Mouse (Mus musculus) neural tube, embryonic 13.5 days (tissue): ENCODE results near the gene Odf3. TPM values are rescaled to one million over a fixed set of nuclear protein-coding genes. Genes with fewer than 3 reads are reported as not detected.

Experiments used
- ATAC-seq: fragments of 200-750 bp; cut with Nextera tagmentation; 2 replicates; pipeline ENCODE4 v1.8.0; 2017; ENCODE audit warnings: low read depth, mild to moderate bottlenecking, moderate TSS enrichment, moderate library complexity
- H3K27ac ChIP-seq: fragments of 300-500 bp; sonication (generic); replicated peaks from 2 replicates; pipeline ENCODE4 v1.5.1; 2015; ENCODE audit warnings: moderate library complexity, mild to moderate bottlenecking, inconsistent platforms
- H3K27me3 ChIP-seq: fragments of 300-500 bp; sonication (generic); 2 replicates; pipeline ENCODE4 v1.6.1; 2015; ENCODE audit warnings: mild to moderate bottlenecking, inconsistent platforms
- H3K36me3 ChIP-seq: fragments of 300-500 bp; sonication (generic); 2 replicates; pipeline ENCODE4 v1.6.1; 2015; ENCODE audit warnings: mild to moderate bottlenecking, inconsistent platforms
- H3K4me1 ChIP-seq: fragments of 300-500 bp; sonication (generic); replicated peaks from 2 replicates; pipeline ENCODE4 v1.6.1; 2015; ENCODE audit warnings: inconsistent platforms
- H3K4me2 ChIP-seq: fragments of 300-500 bp; sonication (generic); 2 replicates; pipeline ENCODE4 v1.6.1; 2015; ENCODE audit warnings: inconsistent platforms, mild to moderate bottlenecking, moderate library complexity
- H3K4me3 ChIP-seq: fragments of 300-500 bp; sonication (generic); 2 replicates; pipeline ENCODE4 v1.5.1; 2015; ENCODE audit warnings: mild to moderate bottlenecking, inconsistent platforms
- H3K9ac ChIP-seq: fragments of 300-500 bp; sonication (generic); 2 replicates; pipeline ENCODE4 v1.6.1; 2015; ENCODE audit warnings: moderate library complexity, mild to moderate bottlenecking, inconsistent platforms
- H3K9me3 ChIP-seq: fragments of 300-500 bp; sonication (generic); 2 replicates; pipeline ENCODE4 v1.6.1; 2016; ENCODE audit warnings: inconsistent platforms
- WGBS: fragments of 180-500 bp; shearing (Covaris S2); methylation state at CpG from one replicate; pipeline ENCODE4 v1.1.7; 2015; 5-methylcytosine and 5-hydroxymethylcytosine counted together
- polyA plus RNA-seq: library from polyadenylated mRNA; unstranded; fragments of >200 nt; fragmentation: Nextera tagmentation; extraction: Ambion mirVana; gene quantifications from 2 replicates; pipeline ENCODE4 v1.2.1, GENCODE M21; 2015

Odf3 gene
- polyA plus RNA-seq, 1 experiment from 2014 or later: not detected

- Histone ChIP-seq H3K9me3 (no peaks in the 10 kb centered on the region), H3K9ac (no peak overlapping the region), H3K36me3 (peaks cover 54% of the 10 kb centered on the region), H3K27ac (no peak overlapping the region), H3K4me1 (peaks cover 7% of the 10 kb centered on the region; the same call in 1 of the 2 replicates), H3K27me3 (no peaks in the 10 kb centered on the region), H3K4me3 (no peak overlapping the region), H3K4me2 (no peak overlapping the region)
- no peak for ATAC-seq
- 81% methylated on average over 3 of the region's 3 CpGs for WGBS
Observed at GRCm38 (mm10) chr7:140899121-140899520, 51.5 kb downstream of the Odf3 start.

DNA sequence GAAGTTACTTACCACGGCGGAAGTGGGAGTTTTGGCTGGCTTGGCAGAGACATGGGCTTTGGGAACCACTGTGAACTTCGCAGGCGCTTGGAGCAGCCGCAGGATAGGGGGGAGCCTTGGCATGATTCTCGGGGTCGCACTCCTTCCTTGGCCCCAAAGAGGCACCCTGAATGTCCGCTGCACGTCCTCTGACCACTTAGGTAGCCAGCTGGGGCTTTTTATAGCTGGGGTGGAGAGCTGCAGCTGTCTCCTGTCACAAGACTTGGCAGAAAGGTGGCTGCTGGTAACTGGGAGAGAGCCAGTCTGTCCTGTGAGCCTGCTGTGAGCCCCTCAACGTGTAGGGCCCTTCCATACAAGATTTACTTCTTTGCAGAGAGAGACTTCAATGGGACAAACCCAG lies 52.6 kb downstream of the Odf3 start, which contains the start of gene Cox8b:
Cox8b (minus strand) TSS at position 227 of the 400 bp plus-strand sequence.
- no peaks in the 10 kb centered on the region for H3K27me3 ChIP-seq
- H3K36me3 ChIP-seq: peaks cover 44% of the 10 kb centered on the region
- no peak within 1 kb of the TSS for H3K9ac ChIP-seq
- no peak within 1 kb of the TSS for H3K4me3 ChIP-seq
- H3K9me3 ChIP-seq: no peaks in the 10 kb centered on the region
- 74% methylated on average over 10 of the region's 10 CpGs for WGBS
- H3K27ac ChIP-seq: no peak within 1 kb of the TSS
- ATAC-seq: no peak
- peaks cover 7% of the 10 kb centered on the region; the same call in 1 of the 2 replicates for H3K4me1 ChIP-seq
- no peak within 1 kb of the TSS for H3K4me2 ChIP-seq

Other genes starting within 250 kb of the Odf3 start
- not detected in 2 replicates for gene Olfr46, start 246.5 kb upstream of the Odf3 start, polyA plus RNA-seq
- gene Olfr61, start 218.8 kb upstream of the Odf3 start, polyA plus RNA-seq: not detected in 2 replicates
- not detected in 2 replicates for gene Olfr53, start 201.4 kb upstream of the Odf3 start, polyA plus RNA-seq
- gene Olfr539, start 187.9 kb upstream of the Odf3 start, polyA plus RNA-seq: 0.07 TPM in 1 of 2 replicates, not detected in the other
- gene Olfr45, start 165.9 kb upstream of the Odf3 start, polyA plus RNA-seq: not detected in 2 replicates
- gene Olfr541, start 150.5 kb upstream of the Odf3 start, polyA plus RNA-seq: not detected in 2 replicates
- gene Cyp2e1, start 84.1 kb upstream of the Odf3 start, polyA plus RNA-seq: not detected in 2 replicates
- 0.13 and 0.41 TPM in 2 replicates for gene Syce1, start 60.0 kb upstream of the Odf3 start, polyA plus RNA-seq
- gene Zfp941, start 25.6 kb upstream of the Odf3 start, polyA plus RNA-seq: 21.5 and 24.8 TPM in 2 replicates
- not detected in 2 replicates for gene Urah, start 12.8 kb upstream of the Odf3 start, polyA plus RNA-seq
- gene Scgb1c1, start 2.3 kb upstream of the Odf3 start, polyA plus RNA-seq: not detected in 2 replicates
- gene Gm45785, start 8.5 kb downstream of the Odf3 start, polyA plus RNA-seq: 1.4 TPM in 1 of 2 replicates, not detected in the other
- gene Ric8a, start 9.2 kb downstream of the Odf3 start, polyA plus RNA-seq: 99.1 and 107 TPM in 2 replicates
- 42.4 and 48.1 TPM in 2 replicates for gene Bet1l, start 9.8 kb downstream of the Odf3 start, polyA plus RNA-seq
- gene Psmd13, start 34.2 kb downstream of the Odf3 start, polyA plus RNA-seq: 258 and 283 TPM in 2 replicates
- gene Sirt3, start 34.5 kb downstream of the Odf3 start, polyA plus RNA-seq: 42.3 and 46.8 TPM in 2 replicates
- 0.91 TPM in 1 of 2 replicates, not detected in the other for gene Cox8b, start 52.6 kb downstream of the Odf3 start, polyA plus RNA-seq
- 0.10 and 0.18 TPM in 2 replicates for gene Nlrp6, start 73.1 kb downstream of the Odf3 start, polyA plus RNA-seq
- 7.6 and 8.2 TPM in 2 replicates for gene Pgghg, start 93.6 kb downstream of the Odf3 start, polyA plus RNA-seq
- gene Ifitm5, start 102.5 kb downstream of the Odf3 start, polyA plus RNA-seq: 1.4 and 2.1 TPM in 2 replicates
- gene Gm45717, start 108.1 kb downstream of the Odf3 start, polyA plus RNA-seq: not detected in 2 replicates
- gene Ifitm2, start 108.2 kb downstream of the Odf3 start, polyA plus RNA-seq: 271 and 311 TPM in 2 replicates
- 20.3 and 26.7 TPM in 2 replicates for gene Ifitm1, start 119.4 kb downstream of the Odf3 start, polyA plus RNA-seq
- 35.9 and 40.0 TPM in 2 replicates for gene Ifitm3, start 163.0 kb downstream of the Odf3 start, polyA plus RNA-seq
- 0.63 and 0.81 TPM in 2 replicates for gene Ifitm6, start 170.1 kb downstream of the Odf3 start, polyA plus RNA-seq
- not detected in 2 replicates for gene Gm17387, start 181.3 kb downstream of the Odf3 start, polyA plus RNA-seq
- 39.2 and 41.0 TPM in 2 replicates for gene B4galnt4, start 213.3 kb downstream of the Odf3 start, polyA plus RNA-seq
- gene Pkp3, start 230.4 kb downstream of the Odf3 start, polyA plus RNA-seq: 0.38 and 1.2 TPM in 2 replicates